Mouse (Mus musculus) kidney, postnatal 36 days (tissue): Measurements from ENCODE around the gene Lipn.

Source experiments
- DNase-seq, 2 experiments: peaks; one replicate each; pipeline ENCODE4 v3.0.0; 2021 to 2022; ENCODE audit warnings: mixed read lengths in 2 of 2

Lipn gene

DNA sequence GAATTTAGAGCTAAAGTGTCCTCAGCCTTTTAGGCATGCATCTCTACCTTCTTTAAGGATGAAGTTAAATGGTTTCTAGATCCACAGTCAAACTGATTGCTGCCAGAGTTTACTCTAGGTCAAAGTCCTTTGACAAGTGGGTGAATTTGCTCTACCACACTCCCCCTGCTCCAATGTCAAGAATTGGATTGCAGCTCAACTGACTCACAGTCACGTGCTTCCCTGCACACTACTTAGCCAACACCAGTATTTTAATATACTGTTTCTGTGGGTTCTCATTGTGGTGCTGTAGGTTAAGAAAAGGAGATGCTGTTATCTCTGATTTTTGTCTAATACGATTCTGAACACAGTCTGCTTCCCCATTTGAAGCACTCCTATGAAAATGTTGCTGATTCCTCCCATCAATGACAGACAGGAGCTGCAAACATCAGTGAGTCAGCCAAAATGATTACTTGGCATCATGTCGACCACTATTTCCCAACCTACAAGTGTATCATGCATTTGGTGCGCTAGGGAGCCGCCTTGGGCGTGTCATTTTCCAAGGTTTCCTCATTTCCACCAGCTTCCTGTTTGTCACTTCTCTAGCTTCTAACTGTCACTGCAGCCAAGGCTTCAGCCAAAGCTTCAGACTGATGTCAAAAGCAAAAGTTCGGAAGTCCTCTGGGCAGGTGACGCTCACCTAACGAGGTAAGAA, at the start of gene Lipn:
Gene Lipn (plus strand): TSS at position 580 of the 694 bp plus-strand sequence.
- DNase-seq = no peak

GRCm38 (mm10) chr19:34021440-34022172, 45.6 kb upstream of the Lipn start:
- no peak for DNase-seq

GRCm38 (mm10) chr19:34022759-34023158, 44.4 kb upstream of the Lipn start:
- peak in 1 of 2 experiments; percentile 4 for DNase-seq

DNA sequence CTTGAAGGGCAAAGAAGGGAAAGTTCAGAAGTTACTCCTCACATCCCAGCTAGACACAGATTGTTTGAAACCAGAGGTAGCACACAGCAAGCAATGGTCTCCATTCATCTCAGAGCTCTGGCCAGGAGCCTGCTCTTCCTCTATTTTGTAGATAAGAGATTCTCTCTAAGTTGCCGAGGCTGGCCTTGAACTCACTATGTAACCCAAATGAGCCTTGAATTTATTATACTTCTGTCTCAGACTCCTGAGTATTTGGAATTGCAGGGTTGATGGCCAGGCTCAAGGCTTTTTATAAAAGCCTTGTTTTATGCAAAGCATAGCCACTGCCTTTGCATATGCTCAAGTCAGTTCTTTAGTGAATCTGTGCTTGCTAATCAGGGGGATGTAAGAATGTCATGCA, 27.4 kb upstream of the Lipn start:
- DNase-seq = no peak

GRCm38 (mm10) chr19:34043008-34043407, 24.1 kb upstream of the Lipn start:
- DNase-seq = no peak

GRCm38 (mm10) chr19:34049371-34050039, 17.7 kb upstream of the Lipn start:
- peak in 1 of 2 experiments; percentile 4 for DNase-seq

- peak in 1 of 2 experiments; percentile 4 for DNase-seq
Measured at GRCm38 (mm10) chr19:34051502-34051901, 15.7 kb upstream of the Lipn start.

- no peak for DNase-seq
Measured at GRCm38 (mm10) chr19:34063547-34063946, 3.6 kb upstream of the Lipn start.

- DNase-seq = no peak
Measured at GRCm38 (mm10) chr19:34064059-34064458, 3.1 kb upstream of the Lipn start.

GRCm38 (mm10) chr19:34074239-34074638, 7.1 kb downstream of the Lipn start:
- DNase-seq = no peak

DNA sequence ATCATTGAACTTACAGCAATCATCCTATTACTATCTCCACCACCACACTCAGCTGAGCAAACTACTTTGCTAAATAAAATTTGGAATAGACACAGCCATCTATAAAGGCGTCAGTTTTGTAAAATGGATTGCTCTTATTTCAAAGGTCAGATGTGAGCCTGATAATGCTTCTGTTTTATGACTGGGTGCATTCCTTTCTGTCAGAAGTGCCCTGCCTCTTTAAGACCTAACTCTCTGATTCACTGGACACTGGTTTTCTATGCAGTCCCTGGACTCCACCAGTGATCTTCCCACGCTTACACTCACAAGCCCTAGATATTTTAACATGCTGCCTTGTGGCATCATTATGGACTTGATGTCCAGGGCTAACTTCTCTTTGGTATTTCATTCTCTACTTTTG, 11.0 kb downstream of the Lipn start:
- no peak for DNase-seq

DNA sequence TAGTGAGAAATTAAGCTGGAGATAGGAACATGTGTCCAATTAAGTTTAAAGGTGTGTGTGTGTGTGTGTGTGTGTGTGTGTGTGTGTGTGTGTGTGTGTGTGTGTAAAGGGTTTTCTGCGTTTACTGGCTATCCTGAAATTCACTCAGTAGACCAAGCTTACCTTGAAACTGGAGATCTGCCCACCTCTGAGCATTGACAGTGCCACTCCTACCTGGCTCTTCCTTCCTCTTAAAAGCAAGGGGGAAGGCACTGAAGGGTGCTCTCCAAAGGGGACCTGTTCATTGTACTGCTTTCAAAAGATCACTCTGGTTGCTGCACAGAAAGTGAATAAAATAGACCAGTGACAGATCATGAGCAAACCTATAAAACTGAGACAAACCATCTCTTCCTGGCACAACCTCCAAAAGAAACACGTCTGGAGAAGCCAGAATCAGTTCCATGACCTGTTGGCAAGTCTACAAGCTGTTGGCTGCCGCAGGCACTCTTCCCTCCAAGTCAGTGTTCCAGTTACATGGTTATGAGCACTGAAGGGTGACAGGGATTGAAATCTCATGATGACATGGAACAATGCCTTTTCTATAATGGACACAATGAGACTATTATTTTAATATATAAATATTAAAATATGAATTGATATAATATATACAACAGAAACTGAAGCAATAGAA, 22.0 kb downstream of the Lipn start:
- DNase-seq = peak; percentile 37 to 60

GRCm38 (mm10) chr19:34095381-34095780, 28.2 kb downstream of the Lipn start:
- DNase-seq = no peak

GRCm38 (mm10) chr19:34096228-34096627, 29.1 kb downstream of the Lipn start:
- no peak for DNase-seq

DNA sequence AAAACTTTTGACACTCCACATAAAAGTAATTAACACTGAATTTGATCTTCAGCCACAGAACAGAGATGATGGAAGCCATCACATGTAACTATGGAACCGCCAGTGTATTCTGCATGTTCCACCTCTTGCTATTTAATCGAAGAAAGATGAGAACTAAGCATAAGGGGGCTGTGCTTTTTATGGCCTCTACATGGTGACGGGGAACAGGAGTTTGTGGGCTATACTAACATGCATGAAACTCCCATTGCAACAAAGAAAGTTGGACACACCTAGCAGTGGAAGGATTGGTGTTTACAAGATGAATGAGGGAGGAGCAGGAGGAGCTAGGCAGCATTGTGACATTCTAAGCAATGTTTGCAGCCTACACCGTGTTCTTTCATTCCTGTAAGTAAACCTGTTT, 33.5 kb downstream of the Lipn start, which contains the start of gene Lipm:
Gene Lipm (plus strand): TSS at position 301 of the 400 bp plus-strand sequence.
- no peak for DNase-seq

- no peak for DNase-seq
Measured at GRCm38 (mm10) chr19:34101888-34102287, 34.7 kb downstream of the Lipn start.

GRCm38 (mm10) chr19:34104841-34105240, 37.7 kb downstream of the Lipn start:
- DNase-seq = no peak

GRCm38 (mm10) chr19:34119102-34119501, 51.9 kb downstream of the Lipn start:
- no peak for DNase-seq

- DNase-seq = no peak
Measured at GRCm38 (mm10) chr19:34119653-34120052, 52.5 kb downstream of the Lipn start.

DNA sequence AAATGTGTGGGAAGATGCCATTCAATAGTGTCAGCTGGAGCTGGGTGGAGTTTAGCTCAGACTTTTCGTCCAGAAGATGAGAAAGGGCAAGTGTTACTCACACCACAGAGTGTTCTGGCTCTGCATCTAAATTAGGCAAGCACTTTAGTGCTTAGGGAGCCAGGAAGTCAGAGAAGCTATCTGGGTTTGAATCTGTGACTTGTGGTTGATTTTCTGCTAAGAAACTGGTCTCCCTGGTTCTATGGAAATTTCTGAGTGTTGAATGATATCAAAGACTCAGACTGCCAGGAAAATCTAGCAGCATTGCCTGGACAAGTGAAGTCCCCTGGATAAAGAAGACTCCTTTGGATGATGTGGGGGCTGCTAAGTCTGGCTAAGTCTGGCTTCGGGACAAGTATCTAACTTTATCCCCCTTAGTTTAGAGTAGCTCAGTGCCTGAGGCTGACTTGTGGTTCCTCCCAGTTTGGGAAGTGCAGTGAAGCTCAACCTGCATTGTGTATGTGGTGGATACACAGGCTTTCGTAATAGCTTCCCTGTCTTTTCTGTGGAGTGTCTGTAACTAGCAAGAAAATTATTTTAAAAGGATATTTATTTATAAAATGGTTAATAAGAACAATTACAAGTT, 53.1 kb downstream of the Lipn start:
- no peak for DNase-seq
